ENCODE assay signal across 23 mouse cellular contexts in the genomic region with DNA sequence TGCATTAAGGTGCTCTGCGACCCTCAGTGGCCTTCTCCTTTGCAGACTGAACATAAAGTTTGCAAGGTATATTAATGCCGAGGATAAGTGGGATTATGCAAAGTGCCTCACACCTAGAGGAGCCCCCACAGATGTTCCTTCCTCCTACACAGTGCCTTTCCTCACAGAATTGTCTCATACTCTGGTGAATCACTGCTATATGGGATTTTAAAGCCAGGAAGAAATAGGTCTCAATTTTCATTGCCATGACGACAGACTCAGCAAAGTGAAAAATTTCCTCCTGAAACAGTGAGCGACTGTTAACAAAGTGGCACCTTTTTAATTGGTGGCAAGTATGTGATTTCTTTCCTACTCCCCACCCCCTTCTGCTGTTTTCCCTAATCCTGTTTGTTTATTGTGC. TPM values are rescaled to one million over a fixed set of nuclear protein-coding genes. Genes with fewer than 3 reads are reported as not detected.
DNase-seq lines count a peak whose midpoint lies in the region; ATAC-seq lines count a peak whose summit lies in the region.
"Had no signal": no experiment of that assay in that cellular context is flagged by ENCODE, and none has a peak within 500 bp of the region (broad histone marks: within the 10 kb centered on the region; RNA-seq: fewer than 3 reads in every experiment).

No protein-coding gene starts in this region.

- H3K27ac ChIP-seq in forebrain, embryonic 15.5 days (replicated peaks), result no peak overlapping the region
- no peak overlapping the region for H3K27ac ChIP-seq in forebrain, embryonic 11.5 days (ENCODE audit: low read depth, low read length)
- H3K27ac ChIP-seq in liver, embryonic 12.5 days, result no peak overlapping the region
- no peak overlapping the region for H3K27ac ChIP-seq in midbrain, embryonic 16.5 days (ENCODE audit: low read length)
- H3K27ac ChIP-seq: embryonic facial prominence, embryonic 10.5 days; hindbrain, embryonic 14.5 days; intestine, embryonic 15.5 days; kidney, postnatal 0 days; liver, embryonic 13.5 days; lung, embryonic 15.5 days had no signal

- no peak overlapping the region for H3K4me3 ChIP-seq in forebrain, embryonic 15.5 days
- no peak overlapping the region for H3K4me3 ChIP-seq in forebrain, embryonic 11.5 days (ENCODE audit: low read depth, low read length)
- no peak overlapping the region for H3K4me3 ChIP-seq in liver, embryonic 12.5 days
- no peak overlapping the region for H3K4me3 ChIP-seq in midbrain, embryonic 16.5 days (ENCODE audit: low read depth, low read length)
- H3K4me3 ChIP-seq: embryonic facial prominence, embryonic 10.5 days; heart, embryonic 12.5 days; intestine, embryonic 15.5 days; liver, embryonic 13.5 days; lung, embryonic 15.5 days had no signal

- no peak for DNase-seq in forebrain, embryonic 11.5 days (ENCODE audit: low spot score)
- peak; percentile 67 to 68 for DNase-seq in right cerebral cortex, adult 2 months (ENCODE audit: low spot score in 2 of 2)
- no peak for DNase-seq in right cerebral cortex, postnatal 14 days
- DNase-seq in left cerebral cortex, postnatal 14 days (ENCODE audit: low spot score in 2 of 2), result peak; percentile 52 to 84
- DNase-seq in spleen, postnatal 36 days (ENCODE audit: low spot score in 2 of 2), result no peak
- DNase-seq: adrenal gland, adult 8-10 months; cerebellum, adult 11-12 months; cerebellum, postnatal 36 days; liver, embryonic 13.5 days; midbrain, embryonic 14.5 days had no signal

- no peak overlapping the region for H3K4me2 ChIP-seq in forebrain, embryonic 15.5 days (replicated peaks)
- no peak overlapping the region for H3K4me2 ChIP-seq in forebrain, embryonic 11.5 days (ENCODE audit: low read depth, low read length, severe bottlenecking)
- H3K4me2 ChIP-seq in liver, embryonic 12.5 days, result no peak overlapping the region
- no peak overlapping the region for H3K4me2 ChIP-seq in midbrain, embryonic 16.5 days (ENCODE audit: low read length)
- H3K4me2 ChIP-seq: heart, embryonic 12.5 days; hindbrain, embryonic 14.5 days; intestine, embryonic 15.5 days; liver, embryonic 13.5 days; lung, embryonic 15.5 days had no signal

- 30% methylated on average over 4 of the region's 4 CpGs for WGBS in forebrain, embryonic 15.5 days
- 45% methylated on average over 4 of the region's 4 CpGs for WGBS in forebrain, embryonic 11.5 days
- 33% methylated on average over 4 of the region's 4 CpGs for WGBS in liver, embryonic 12.5 days (ENCODE audit: insufficient replicate concordance)
- WGBS in midbrain, embryonic 16.5 days, result 37% methylated on average over 4 of the region's 4 CpGs

- H3K36me3 ChIP-seq in forebrain, embryonic 15.5 days, result no peaks in the 10 kb centered on the region
- H3K36me3 ChIP-seq in forebrain, embryonic 11.5 days (ENCODE audit: control insufficient read depth, insufficient read depth, low read length), result no peaks in the 10 kb centered on the region
- H3K36me3 ChIP-seq in liver, embryonic 12.5 days, result no peaks in the 10 kb centered on the region
- no peaks in the 10 kb centered on the region for H3K36me3 ChIP-seq in midbrain, embryonic 16.5 days (ENCODE audit: control insufficient read depth, insufficient read depth, low read length)
- H3K36me3 ChIP-seq: embryonic facial prominence, embryonic 10.5 days; heart, embryonic 12.5 days; intestine, embryonic 15.5 days; liver, embryonic 13.5 days; lung, embryonic 15.5 days had no signal

- no peaks in the 10 kb centered on the region for H3K27me3 ChIP-seq in forebrain, embryonic 15.5 days
- H3K27me3 ChIP-seq in forebrain, embryonic 11.5 days (ENCODE audit: control insufficient read depth, insufficient read depth, low read length), result no peaks in the 10 kb centered on the region
- H3K27me3 ChIP-seq in liver, embryonic 12.5 days (replicated peaks), result no peaks in the 10 kb centered on the region
- H3K27me3 ChIP-seq in midbrain, embryonic 16.5 days (ENCODE audit: control insufficient read depth, insufficient read depth, low read depth, low read length), result no peaks in the 10 kb centered on the region
- H3K27me3 ChIP-seq: heart, embryonic 12.5 days; intestine, embryonic 15.5 days; liver, embryonic 13.5 days; lung, embryonic 15.5 days had no signal

- no peaks in the 10 kb centered on the region for H3K4me1 ChIP-seq in forebrain, embryonic 15.5 days
- 0 out of 2 replicates have a peak, but pooled peaks cover 2% of the 10 kb centered on the region for H3K4me1 ChIP-seq in forebrain, embryonic 11.5 days (replicated peaks; ENCODE audit: control insufficient read depth, insufficient read depth, low read length)
- no peaks in the 10 kb centered on the region for H3K4me1 ChIP-seq in liver, embryonic 12.5 days
- H3K4me1 ChIP-seq in midbrain, embryonic 16.5 days (ENCODE audit: control insufficient read depth, insufficient read depth, low read length), result no peaks in the 10 kb centered on the region; the same call in 1 of the 2 replicates
- H3K4me1 ChIP-seq: embryonic facial prominence, embryonic 10.5 days; heart, embryonic 12.5 days; intestine, embryonic 15.5 days; liver, embryonic 13.5 days; lung, embryonic 15.5 days had no signal

- no peak overlapping the region for H3K9ac ChIP-seq in forebrain, embryonic 15.5 days (replicated peaks)
- no peak overlapping the region for H3K9ac ChIP-seq in forebrain, embryonic 11.5 days (ENCODE audit: low read length)
- no peak overlapping the region for H3K9ac ChIP-seq in liver, embryonic 12.5 days
- no peak overlapping the region for H3K9ac ChIP-seq in midbrain, embryonic 16.5 days (ENCODE audit: low read depth, low read length)
- H3K9ac ChIP-seq: heart, embryonic 12.5 days; hindbrain, embryonic 14.5 days; intestine, embryonic 15.5 days; liver, embryonic 13.5 days; lung, embryonic 15.5 days had no signal

- intact Hi-C loops in left cerebral cortex, postnatal 14 days (cut with DNase I), result no loop called here

- H3K9me3 ChIP-seq in forebrain, embryonic 15.5 days, result no peaks in the 10 kb centered on the region
- H3K9me3 ChIP-seq in forebrain, embryonic 11.5 days (ENCODE audit: control insufficient read depth, low read length), result no peaks in the 10 kb centered on the region
- H3K9me3 ChIP-seq in liver, embryonic 12.5 days (replicated peaks), result no peaks in the 10 kb centered on the region
- no peaks in the 10 kb centered on the region for H3K9me3 ChIP-seq in midbrain, embryonic 16.5 days (replicated peaks; ENCODE audit: control insufficient read depth, low read length, poor library complexity, severe bottlenecking)
- H3K9me3 ChIP-seq: embryonic facial prominence, embryonic 10.5 days; heart, embryonic 12.5 days; intestine, embryonic 15.5 days; liver, embryonic 13.5 days; lung, embryonic 15.5 days had no signal

- 0 out of 2 replicates have a peak, but pooled peaks have one; percentile 16 for ATAC-seq in forebrain, embryonic 15.5 days (replicated peaks)
- ATAC-seq in forebrain, embryonic 11.5 days (replicated peaks; ENCODE audit: low FRiP score), result no peak
- ATAC-seq in liver, embryonic 12.5 days, result no peak
- ATAC-seq in midbrain, embryonic 16.5 days, result no peak
- ATAC-seq: intestine, embryonic 15.5 days had no signal

RNA-seq across cellular contexts. Expression of gene Igsf11, which starts 18.0 kb away (rescaled TPM):
- polyA plus RNA-seq in forebrain, embryonic 15.5 days (2015; fragmentation: Nextera tagmentation; extraction: Ambion mirVana), result 3.5 and 4.1 TPM in 2 replicates
- 4.1 and 4.5 TPM in 2 replicates for polyA plus RNA-seq in forebrain, embryonic 11.5 days (2014; fragmentation: Nextera tagmentation; extraction: Ambion mirVana)
- total RNA-seq in left cerebral cortex, postnatal 14 days (2021), result 10 to 100 TPM; 38.7 to 39.0 TPM
- polyA plus RNA-seq in liver, embryonic 12.5 days (2016; fragmentation: Nextera tagmentation; extraction: Ambion mirVana), result 0.11 and 0.18 TPM in 2 replicates
- polyA plus RNA-seq in midbrain, embryonic 16.5 days (2015; fragmentation: Nextera tagmentation; extraction: Ambion mirVana), result 2.0 and 3.2 TPM in 2 replicates

RNA-seq across cellular contexts. Expression of gene 4930435E12Rik, which starts 45.9 kb away (rescaled TPM):
- not detected in 2 replicates for polyA plus RNA-seq in forebrain, embryonic 15.5 days (2015; fragmentation: Nextera tagmentation; extraction: Ambion mirVana)
- not detected in 2 replicates for polyA plus RNA-seq in forebrain, embryonic 11.5 days (2014; fragmentation: Nextera tagmentation; extraction: Ambion mirVana)
- not detected for total RNA-seq in left cerebral cortex, postnatal 14 days (2021)
- polyA plus RNA-seq in liver, embryonic 12.5 days (2016; fragmentation: Nextera tagmentation; extraction: Ambion mirVana), result not detected in 2 replicates
- not detected in 2 replicates for polyA plus RNA-seq in midbrain, embryonic 16.5 days (2015; fragmentation: Nextera tagmentation; extraction: Ambion mirVana)
- total RNA-seq: adrenal gland, adult 8-10 months; CH12.LX; gastrocnemius, postnatal 4 days; heart, postnatal 25 days; left cerebral cortex, postnatal 10 days had no signal
- polyA plus RNA-seq: embryonic facial prominence, embryonic 10.5 days; heart, embryonic 12.5 days; hindbrain, embryonic 14.5 days; intestine, embryonic 15.5 days; kidney, postnatal 0 days; liver, embryonic 13.5 days; lung, embryonic 15.5 days; midbrain, embryonic 14.5 days had no signal

Comparison
In these comparisons a context has a peak if more than half of its experiments do, and no peak if none do; other contexts are left out.
1. DNase-seq: peak in right cerebral cortex, adult 2 months (2 of 2) and left cerebral cortex, postnatal 14 days (2 of 2); none in forebrain, embryonic 11.5 days (single experiment), right cerebral cortex, postnatal 14 days (single experiment) and spleen, postnatal 36 days (0 of 2).